Mouse (Mus musculus) cortical plate, adult 2 months (tissue): ENCODE data around the gene Cmtm5.

Experiments used
- CTCF ChIP-seq: fragments of 200-500 bp; IDR thresholded peaks from 2 replicates; pipeline ENCODE4 v1.5.1; 2011; ENCODE audit warnings: mild to moderate bottlenecking, control low read depth, low read length; ENCODE audit not compliant: insufficient read depth; ENCODE audit errors: extremely low read depth
- POLR2A ChIP-seq: fragments of 200-500 bp; IDR thresholded peaks from 2 replicates; pipeline ENCODE4 v1.6.1; 2011; ENCODE audit warnings: mild to moderate bottlenecking, low read length, control low read depth; ENCODE audit not compliant: insufficient read depth; ENCODE audit errors: extremely low read depth

GRCm38 (mm10) chr14:54929801-54930200, 6.3 kb upstream of the Cmtm5 start:
- TF ChIP-seq POLR2A (no peak), CTCF (no peak)
